Mouse (Mus musculus) ZHBTc4 (cell line): ENCODE data around the gene Elmo1.
A peak's percentile ranks its signal among the peaks of the same experiment; 100 is the strongest.
"Not testable (repeated sequence)": the region's sequence is repeated elsewhere in the genome, so short reads cannot be mapped to it uniquely, and the experiment has no call there.

Experiments
- DNase-seq: peaks from one replicate; pipeline ENCODE4 v3.0.0-alpha.2; 2011; ENCODE audit warnings: low read depth, low spot score

Gene Elmo1

GRCm38 (mm10) chr13:20600246-20600645 lies 509.9 kb downstream of the Elmo1 start:
- peak; percentile 59 for DNase-seq

GRCm38 (mm10) chr13:20601421-20601820 lies 511.0 kb downstream of the Elmo1 start:
- no peak for DNase-seq

GRCm38 (mm10) chr13:20606891-20607290 lies 516.5 kb downstream of the Elmo1 start:
- DNase-seq, result no peak

DNA sequence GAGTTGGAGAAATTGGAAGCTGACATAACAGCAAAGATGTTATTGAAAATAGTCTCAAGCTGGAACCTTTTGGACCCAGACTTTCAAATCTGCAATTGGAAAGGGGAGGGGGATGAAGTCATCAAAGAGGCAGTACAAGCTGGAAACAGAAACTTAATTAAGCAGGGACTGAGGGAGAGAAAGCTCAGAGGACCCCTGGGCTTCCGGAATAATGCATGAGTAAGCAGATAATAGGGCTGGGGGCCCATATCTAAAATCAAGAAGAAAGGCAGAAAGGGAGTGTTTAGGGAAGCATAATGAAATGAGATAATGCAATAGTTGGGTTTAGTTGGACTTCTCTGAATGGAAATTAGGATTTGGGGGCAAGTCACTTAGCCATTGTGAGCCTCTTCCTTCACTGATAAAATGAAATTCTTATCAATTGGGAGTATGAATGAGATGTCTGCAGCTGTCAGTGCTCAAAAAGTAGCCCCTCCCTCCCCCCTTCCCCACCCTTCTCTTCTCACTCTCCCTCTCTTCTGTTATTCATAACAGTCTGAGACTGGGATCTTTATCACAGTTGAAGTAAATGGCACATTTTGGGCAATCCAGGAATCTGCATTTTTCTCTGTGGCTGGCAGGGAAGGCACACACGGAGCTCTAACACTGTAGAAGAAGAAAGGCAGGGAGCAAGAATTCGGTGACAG lies 518.8 kb downstream of the Elmo1 start:
- no peak for DNase-seq

GRCm38 (mm10) chr13:20615596-20616469 lies 525.4 kb downstream of the Elmo1 start:
- DNase-seq, result no peak

DNA sequence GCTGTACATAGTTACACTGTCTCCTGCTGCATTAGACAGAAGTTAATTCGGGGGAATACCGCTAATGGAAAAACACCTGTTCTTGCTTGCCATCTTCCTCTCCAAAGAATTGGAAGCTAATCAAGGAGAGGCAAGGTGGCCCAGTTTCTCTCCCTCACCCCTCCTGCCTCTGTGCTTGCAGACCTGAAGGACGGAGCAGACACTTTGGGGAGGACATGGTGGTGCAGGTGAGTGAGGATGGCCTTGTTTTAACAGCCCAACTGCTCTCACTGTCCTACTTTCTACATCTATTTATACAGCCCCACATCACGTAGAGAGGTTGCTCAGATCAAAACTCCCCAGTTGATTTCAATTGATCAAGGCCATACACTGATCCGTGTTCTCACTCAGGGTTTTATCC lies 529.5 kb downstream of the Elmo1 start:
- DNase-seq, result no peak

DNA sequence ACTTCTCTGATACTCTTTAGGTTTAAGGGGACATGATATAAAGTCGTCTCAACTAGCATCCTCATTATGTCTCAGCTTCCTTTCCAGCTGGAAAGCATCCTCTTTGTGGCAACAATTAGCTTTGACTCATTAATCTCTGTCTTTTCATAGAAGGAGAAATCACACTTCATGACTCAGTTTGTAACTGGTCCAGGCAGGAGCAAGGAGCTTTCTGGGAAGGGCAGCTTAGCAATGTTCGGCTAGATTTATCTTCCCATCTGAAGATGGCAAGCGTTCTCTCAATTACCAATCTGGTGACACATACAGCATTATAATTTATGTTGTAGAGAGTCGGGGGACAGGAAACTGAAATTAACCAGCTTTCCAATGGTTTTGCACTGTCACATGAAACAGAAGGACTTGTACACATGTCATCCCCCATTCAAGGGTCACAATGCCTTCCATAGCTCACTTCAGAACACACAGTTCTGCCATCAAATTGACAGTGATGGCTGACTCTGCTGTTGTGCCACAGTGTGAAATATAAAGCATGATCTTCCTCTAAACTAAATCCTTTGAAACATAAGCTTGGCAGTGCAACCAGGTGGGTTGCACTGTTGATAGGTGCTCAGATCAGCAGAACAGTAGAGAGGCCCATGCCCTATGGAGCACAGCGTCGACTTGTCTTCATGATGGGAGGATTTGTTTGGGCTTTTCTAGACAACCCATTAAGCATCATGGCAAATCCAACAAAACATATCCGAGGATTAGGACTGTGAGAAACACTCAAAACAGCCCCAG lies 532.9 kb downstream of the Elmo1 start:
- no peak for DNase-seq

- peak; percentile 65 for DNase-seq
Observed at GRCm38 (mm10) chr13:20627796-20628195, 537.4 kb downstream of the Elmo1 start.

DNA sequence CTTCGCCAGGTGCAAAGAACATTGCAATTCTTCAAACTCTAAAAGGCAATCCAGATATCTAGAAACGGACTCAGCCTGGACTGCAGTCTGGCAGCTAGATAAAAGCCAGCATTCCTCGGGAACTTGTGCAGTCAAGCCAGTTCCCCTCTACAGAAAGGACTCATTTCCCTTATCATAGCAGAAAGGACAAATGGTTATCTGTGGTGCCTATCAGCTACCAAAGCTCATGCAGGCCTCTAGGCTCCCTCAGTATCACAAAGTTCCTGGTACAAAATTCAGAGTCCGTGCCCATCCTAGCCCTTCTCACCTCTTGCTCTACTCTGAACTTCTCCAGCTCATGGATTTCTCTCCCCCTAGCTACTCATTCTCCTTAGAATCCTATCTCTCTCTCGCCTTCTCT lies 542.1 kb downstream of the Elmo1 start:
- DNase-seq, result no peak

DNA sequence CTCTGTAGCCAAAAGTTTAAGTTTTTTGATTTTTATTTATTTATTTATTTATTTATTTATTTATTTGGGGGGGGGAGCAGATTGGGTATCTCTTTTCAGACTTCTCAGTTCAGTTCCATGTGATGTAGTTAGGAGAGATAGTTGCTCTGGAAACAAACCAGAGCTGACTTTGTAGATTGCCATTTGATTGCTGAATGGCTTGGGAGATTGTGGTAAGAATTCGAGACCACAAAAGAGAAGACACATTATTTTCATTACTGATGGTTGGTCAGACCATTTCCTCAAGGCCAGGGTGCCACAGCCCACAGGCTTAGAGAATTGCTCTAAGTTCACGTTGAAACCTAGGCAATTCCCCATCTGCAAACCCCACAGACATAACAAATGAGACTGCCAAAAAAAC lies 544.3 kb downstream of the Elmo1 start:
- DNase-seq, result not testable (repeated sequence)

- no peak for DNase-seq
Observed at GRCm38 (mm10) chr13:20635646-20636045, 545.2 kb downstream of the Elmo1 start.
